In genomic region chr2:37926133-37926503, GRCm38 (mm10) we compare ENCODE assay signal across 10 mouse cellular contexts.
"Had no signal": no experiment of that assay in that cellular context is flagged by ENCODE, and none has a peak within 500 bp of the region (broad histone marks: within the 10 kb centered on the region; RNA-seq: fewer than 3 reads in every experiment).

No protein-coding gene starts in this region.

- H3K4me1 ChIP-seq: limb, embryonic 15.5 days; liver, embryonic 13.5 days; lung, embryonic 15.5 days had no signal

- H3K27ac ChIP-seq: kidney, postnatal 0 days; limb, embryonic 15.5 days; liver, embryonic 13.5 days; lung, embryonic 15.5 days; macrophage; midbrain, embryonic 12.5 days; stomach, postnatal 0 days had no signal

- DNase-seq: layer of hippocampus, adult 9-11 months; liver, embryonic 13.5 days had no signal

- H3K27me3 ChIP-seq: limb, embryonic 15.5 days; liver, embryonic 13.5 days; lung, embryonic 15.5 days had no signal

- H3K4me3 ChIP-seq: limb, embryonic 15.5 days; liver, embryonic 13.5 days; lung, embryonic 15.5 days; megakaryocyte, embryonic 14.5 days; midbrain, embryonic 12.5 days had no signal

- H3K4me2 ChIP-seq: limb, embryonic 15.5 days; liver, embryonic 13.5 days; lung, embryonic 15.5 days; midbrain, embryonic 12.5 days had no signal

- H3K9me3 ChIP-seq: limb, embryonic 15.5 days; liver, embryonic 13.5 days; lung, embryonic 15.5 days; megakaryocyte, embryonic 14.5 days; midbrain, embryonic 12.5 days had no signal

- H3K36me3 ChIP-seq: limb, embryonic 15.5 days; liver, embryonic 13.5 days; lung, embryonic 15.5 days; midbrain, embryonic 12.5 days had no signal

- ATAC-seq: liver, postnatal 0 days had no signal

- H3K9ac ChIP-seq: limb, embryonic 15.5 days; liver, embryonic 13.5 days; liver, postnatal 0 days; lung, embryonic 15.5 days; midbrain, embryonic 12.5 days had no signal
